Mouse (Mus musculus): ENCODE data around the gene Mrto4. TPM values are rescaled to one million over a fixed set of nuclear protein-coding genes. Genes with fewer than 3 reads are reported as not detected.
"Not testable (repeated sequence)": the region's sequence is repeated elsewhere in the genome, so short reads cannot be mapped to it uniquely, and the experiment has no call there.

The Mrto4 gene
- 118 and 136 TPM in 2 replicates for polyA plus RNA-seq (2014; fragmentation: Nextera tagmentation; extraction: Ambion mirVana)

- ATAC-seq (ENCODE audit: insufficient read depth) (peak; percentile 95), DNase-seq (peak; percentile 89)
- no peaks in the 10 kb centered on the region; the same call in 1 of the 2 replicates for H3K4me1 ChIP-seq (ENCODE audit: insufficient read depth)
- H3K27ac ChIP-seq (ENCODE audit: low read depth): peak within 1 kb of the TSS; percentile 98
- peaks cover 59% of the 10 kb centered on the region for H3K36me3 ChIP-seq (ENCODE audit: insufficient read depth)
- WGBS: under 1% methylated on average over 63 of the region's 64 CpGs
- no peaks in the 10 kb centered on the region for H3K27me3 ChIP-seq (ENCODE audit: insufficient read depth, low read length)
- H3K4me3 ChIP-seq (ENCODE audit: low read depth, low read length): peak within 1 kb of the TSS; percentile 87
- H3K9ac ChIP-seq: peak within 1 kb of the TSS; percentile 91
- TF ChIP-seq CTCF (IDR thresholded peaks at IDR 0.05; ENCODE audit: low read depth): no peak
- peak within 1 kb of the TSS; percentile 99 for H3K4me2 ChIP-seq
- H3K9me3 ChIP-seq (ENCODE audit: low read depth, low read length): no peaks in the 10 kb centered on the region
Measured at GRCm38 (mm10) chr4:139351931-139352711, at the start of gene Mrto4, which contains the start of the genes Emc1 and Ubr4. Gene Mrto4, minus strand, starts transcription at chr4:139352576. Gene Emc1, plus strand, starts transcription at chr4:139352587. Gene Ubr4, plus strand, starts transcription at chr4:139352609.

DNA sequence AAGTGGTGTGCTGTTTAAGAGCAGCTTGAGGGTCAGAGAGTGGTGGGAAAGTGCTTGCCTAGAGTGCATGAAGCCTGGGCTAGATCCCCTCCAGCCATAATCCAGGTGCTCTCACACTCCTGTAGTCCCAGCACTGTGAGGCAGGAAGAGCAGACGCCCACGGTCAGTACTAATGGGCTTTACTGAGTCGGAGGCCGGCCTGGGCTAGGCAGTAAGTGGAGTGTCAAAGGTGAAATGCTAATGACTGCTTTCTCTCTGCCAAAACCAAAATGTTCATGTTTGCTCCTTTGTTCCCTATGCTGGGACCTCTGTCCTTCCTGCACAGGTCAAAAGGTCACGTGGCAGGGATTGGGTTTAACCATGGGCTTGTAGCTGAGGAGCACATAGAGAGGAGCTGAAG is 48.1 kb upstream of the Mrto4 start:
- no peak for TF ChIP-seq CTCF (IDR thresholded peaks at IDR 0.05; ENCODE audit: low read depth)
- Histone ChIP-seq H3K4me3 (ENCODE audit: low read depth, low read length) (no peak overlapping the region), H3K36me3 (ENCODE audit: insufficient read depth) (peaks cover 94% of the 10 kb centered on the region), H3K9me3 (ENCODE audit: low read depth, low read length) (no peaks in the 10 kb centered on the region), H3K4me1 (ENCODE audit: insufficient read depth) (no peaks in the 10 kb centered on the region), H3K4me2 (no peak overlapping the region), H3K27ac (ENCODE audit: low read depth) (no peak overlapping the region), H3K9ac (no peak overlapping the region), H3K27me3 (ENCODE audit: insufficient read depth, low read length) (no peaks in the 10 kb centered on the region)
- WGBS: 80% methylated on average over 5 of the region's 5 CpGs
- DNase-seq (no peak), ATAC-seq (ENCODE audit: insufficient read depth) (no peak)

DNA sequence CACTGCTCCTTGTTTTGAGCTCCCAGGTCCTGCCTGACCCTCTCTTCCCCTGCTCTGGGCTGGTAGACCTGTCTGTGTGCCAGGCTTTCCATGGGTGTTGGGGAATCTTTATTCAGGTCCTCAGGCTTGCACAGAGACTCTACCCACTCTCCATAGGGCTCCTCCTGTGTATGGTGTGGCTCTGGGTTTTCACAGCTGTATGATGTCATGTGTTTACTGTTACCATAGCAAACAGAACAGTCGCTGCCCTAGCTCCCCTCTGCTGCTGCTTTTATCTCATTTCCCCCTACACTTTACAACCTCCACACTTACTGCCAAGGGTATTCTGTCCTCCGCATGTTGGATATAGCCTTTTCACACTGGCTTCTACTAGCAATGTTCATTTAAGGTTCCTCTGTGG is 43.1 kb upstream of the Mrto4 start:
- peak; percentile 13 for DNase-seq
- Histone ChIP-seq H3K27me3 (ENCODE audit: insufficient read depth, low read length) (no peaks in the 10 kb centered on the region), H3K9ac (no peak overlapping the region), H3K4me2 (no peak overlapping the region), H3K9me3 (ENCODE audit: low read depth, low read length) (no peaks in the 10 kb centered on the region), H3K4me1 (ENCODE audit: insufficient read depth) (no peaks in the 10 kb centered on the region), H3K27ac (ENCODE audit: low read depth) (no peak overlapping the region), H3K36me3 (ENCODE audit: insufficient read depth) (peaks cover 95% of the 10 kb centered on the region), H3K4me3 (ENCODE audit: low read depth, low read length) (no peak overlapping the region)
- peak; percentile 41; the same call in 1 of the 2 replicates for ATAC-seq (ENCODE audit: insufficient read depth)
- TF ChIP-seq CTCF (IDR thresholded peaks at IDR 0.05; ENCODE audit: low read depth): no peak
- WGBS: 41% methylated on average over 2 of the region's 2 CpGs

DNA sequence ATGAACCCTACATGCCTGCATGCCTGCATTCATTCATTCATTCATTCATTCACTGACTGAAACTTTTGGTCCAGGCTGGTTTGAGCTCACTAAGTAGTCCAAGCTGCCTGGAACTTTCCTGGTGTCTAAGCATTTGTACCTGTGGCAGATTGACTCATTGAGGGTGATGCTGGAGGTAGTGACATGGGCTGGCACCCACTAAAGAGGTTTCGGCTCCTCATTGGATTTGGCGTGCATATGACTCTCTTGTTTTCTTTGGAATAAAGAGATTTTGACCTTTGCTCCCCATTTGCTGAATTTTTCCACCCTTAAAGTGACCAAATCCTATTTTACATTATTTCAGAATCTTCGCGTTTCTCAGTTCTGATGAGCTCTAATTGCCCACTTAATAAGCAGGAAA is 37.2 kb upstream of the Mrto4 start:
- Histone ChIP-seq H3K27me3 (ENCODE audit: insufficient read depth, low read length) (no peaks in the 10 kb centered on the region), H3K9me3 (ENCODE audit: low read depth, low read length) (no peaks in the 10 kb centered on the region), H3K4me2 (no peak overlapping the region), H3K9ac (no peak overlapping the region), H3K4me3 (ENCODE audit: low read depth, low read length) (no peak overlapping the region), H3K4me1 (ENCODE audit: insufficient read depth) (peaks cover 22% of the 10 kb centered on the region), H3K36me3 (ENCODE audit: insufficient read depth) (peaks cover 53% of the 10 kb centered on the region), H3K27ac (ENCODE audit: low read depth) (no peak overlapping the region)
- WGBS: 77% methylated on average over 4 of the region's 4 CpGs
- DNase-seq (no peak), ATAC-seq (ENCODE audit: insufficient read depth) (no peak)
- no peak for TF ChIP-seq CTCF (IDR thresholded peaks at IDR 0.05; ENCODE audit: low read depth)

DNA sequence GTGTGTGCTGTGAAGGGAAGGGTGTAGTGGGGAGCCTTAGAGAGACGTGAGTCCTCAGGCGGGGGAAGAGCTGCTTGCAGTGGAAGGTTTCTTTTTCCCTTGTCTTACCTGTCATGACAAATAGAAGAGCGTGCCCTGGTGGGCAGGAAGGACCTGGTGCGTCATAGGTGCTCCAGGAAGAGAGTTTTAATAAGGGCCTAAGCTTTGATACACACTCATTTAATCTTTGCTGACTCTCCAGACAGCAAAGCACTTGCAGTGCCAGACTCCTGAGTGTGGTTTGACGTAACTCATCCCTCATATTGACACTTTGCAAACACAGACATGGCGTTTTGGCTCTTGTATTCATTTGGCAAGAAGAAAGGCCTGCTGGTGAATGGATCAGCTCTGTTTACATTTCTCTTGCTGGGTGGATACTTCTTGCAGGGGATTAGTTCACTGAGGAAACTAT is 34.5 kb upstream of the Mrto4 start:
- peak overlapping the region; percentile 44 for H3K4me2 ChIP-seq
- peaks cover 22% of the 10 kb centered on the region for H3K4me1 ChIP-seq (ENCODE audit: insufficient read depth)
- peak overlapping the region; percentile 24; the same call in 1 of the 2 replicates for H3K9ac ChIP-seq
- H3K27me3 ChIP-seq (ENCODE audit: insufficient read depth, low read length): no peaks in the 10 kb centered on the region
- H3K27ac ChIP-seq (ENCODE audit: low read depth): peak overlapping the region; percentile 69
- H3K4me3 ChIP-seq (ENCODE audit: low read depth, low read length): no peak overlapping the region
- TF ChIP-seq CTCF (IDR thresholded peaks at IDR 0.05; ENCODE audit: low read depth): peak; percentile 22; the same call in 1 of the 2 replicates
- H3K9me3 ChIP-seq (ENCODE audit: low read depth, low read length): no peaks in the 10 kb centered on the region
- DNase-seq (peak; percentile 95), ATAC-seq (ENCODE audit: insufficient read depth) (peak; percentile 91)
- H3K36me3 ChIP-seq (ENCODE audit: insufficient read depth): peaks cover 28% of the 10 kb centered on the region
- WGBS: 8% methylated on average over 6 of the region's 6 CpGs

DNA sequence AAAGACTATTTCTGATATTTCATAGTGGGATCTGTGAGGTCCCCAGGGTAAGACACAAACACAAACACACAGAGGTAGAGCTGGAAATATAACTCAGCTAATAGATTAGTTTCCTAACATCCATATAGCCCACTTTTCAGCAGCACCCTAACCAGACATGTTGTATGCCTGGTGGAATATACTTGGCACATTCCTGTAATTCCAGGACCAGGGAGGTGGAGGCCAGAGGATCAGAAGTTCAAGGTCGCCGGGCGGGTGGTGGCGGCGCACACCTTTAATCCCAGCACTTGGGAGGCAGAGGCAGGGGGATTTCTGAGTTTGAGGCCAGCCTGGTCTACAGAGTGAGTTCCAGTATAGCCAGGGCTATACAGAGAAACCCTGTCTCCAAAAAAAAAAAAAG is 33.5 kb upstream of the Mrto4 start:
- Histone ChIP-seq H3K4me1 (ENCODE audit: insufficient read depth) (peaks cover 25% of the 10 kb centered on the region), H3K36me3 (ENCODE audit: insufficient read depth) (peaks cover 17% of the 10 kb centered on the region; the same call in 1 of the 2 replicates)
- not testable (repeated sequence) for ATAC-seq (ENCODE audit: insufficient read depth); H3K27me3 ChIP-seq (ENCODE audit: insufficient read depth, low read length); H3K27ac ChIP-seq (ENCODE audit: low read depth); H3K9ac ChIP-seq; H3K9me3 ChIP-seq (ENCODE audit: low read depth, low read length); H3K4me3 ChIP-seq (ENCODE audit: low read depth, low read length); H3K4me2 ChIP-seq; DNase-seq
- WGBS: 80% methylated on average over 5 of the region's 5 CpGs

DNA sequence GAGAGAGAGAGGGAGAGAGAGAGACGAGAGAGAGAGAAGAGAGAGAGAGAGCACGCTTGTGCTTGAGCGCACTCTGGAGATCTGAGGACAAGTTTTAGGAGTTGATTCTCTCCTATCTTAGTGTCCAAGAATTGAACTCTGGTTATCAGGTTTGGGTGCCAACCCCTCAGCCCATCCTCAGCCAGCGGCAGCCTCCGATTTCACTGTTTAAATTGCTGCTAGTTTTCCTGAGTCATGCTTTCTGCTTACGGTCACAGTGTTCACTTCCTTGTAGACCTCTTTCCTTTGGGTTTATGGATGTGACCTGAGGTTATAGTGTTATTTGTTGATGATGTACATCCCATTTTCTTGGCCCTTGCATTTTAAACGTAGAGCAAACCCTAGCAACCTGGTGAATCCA is 29.9 kb upstream of the Mrto4 start:
- no peak for TF ChIP-seq CTCF (IDR thresholded peaks at IDR 0.05; ENCODE audit: low read depth)
- H3K9ac ChIP-seq: no peak overlapping the region; the same call in 1 of the 2 replicates
- peaks cover 15% of the 10 kb centered on the region for H3K36me3 ChIP-seq (ENCODE audit: insufficient read depth)
- DNase-seq (no peak), ATAC-seq (ENCODE audit: insufficient read depth) (no peak)
- H3K27me3 ChIP-seq (ENCODE audit: insufficient read depth, low read length): no peaks in the 10 kb centered on the region
- H3K9me3 ChIP-seq (ENCODE audit: low read depth, low read length): no peaks in the 10 kb centered on the region
- H3K4me3 ChIP-seq (ENCODE audit: low read depth, low read length): 0 out of 2 replicates have a peak overlapping the region, but pooled peaks have one; percentile 85
- peak overlapping the region; percentile 81 for H3K4me2 ChIP-seq
- H3K27ac ChIP-seq (ENCODE audit: low read depth): no peak overlapping the region
- H3K4me1 ChIP-seq (ENCODE audit: insufficient read depth): peaks cover 19% of the 10 kb centered on the region
- WGBS: 58% methylated on average over 7 of the region's 7 CpGs
